Mouse (Mus musculus) hindlimb bud, embryonic 11.5 days (tissue): ENCODE data around the gene Pde6g.
"Not testable (repeated sequence)": the region's sequence is repeated elsewhere in the genome, so short reads cannot be mapped to it uniquely, and the experiment has no call there.

Experiments
- DNase-seq: peaks from one replicate; pipeline ENCODE4 v3.0.0-alpha.2; 2012; ENCODE audit warnings: low read depth, low spot score; ENCODE audit errors: extremely low spot score

Gene Pde6g

GRCm38 (mm10) chr11:120423569-120424295, 29.6 kb downstream of the Pde6g start:
- DNase-seq: peak; percentile 79

GRCm38 (mm10) chr11:120422651-120423568, 30.4 kb downstream of the Pde6g start:
- DNase-seq: no peak

- DNase-seq: no peak
Measured at GRCm38 (mm10) chr11:120418592-120418991, 34.7 kb downstream of the Pde6g start.

- no peak for DNase-seq
Measured at GRCm38 (mm10) chr11:120417852-120418251, 35.4 kb downstream of the Pde6g start.

GRCm38 (mm10) chr11:120413621-120414020, 39.7 kb downstream of the Pde6g start:
- not testable (repeated sequence) for DNase-seq

- no peak for DNase-seq
Measured at GRCm38 (mm10) chr11:120406445-120406844, 46.9 kb downstream of the Pde6g start.

GRCm38 (mm10) chr11:120405867-120406266, 47.4 kb downstream of the Pde6g start:
- no peak for DNase-seq

GRCm38 (mm10) chr11:120404814-120405213, 48.5 kb downstream of the Pde6g start:
- no peak for DNase-seq

GRCm38 (mm10) chr11:120399319-120399718, 54.0 kb downstream of the Pde6g start:
- no peak for DNase-seq
